Mouse (Mus musculus) MEL (cell line): ENCODE data around the gene Fam57a. TPM values are rescaled to one million over a fixed set of nuclear protein-coding genes. Genes with fewer than 3 reads are reported as not detected.

Experiments
- DNase-seq: peaks from one replicate; pipeline ENCODE4 v3.0.0; 2011; ENCODE audit warnings: low read depth, low spot score
- H3K27ac ChIP-seq: 2 replicates; pipeline ENCODE4 v1.5.1; 2012; ENCODE audit warnings: low read depth, mild to moderate bottlenecking, control low read depth, low read length, moderate library complexity; ENCODE audit not compliant: control insufficient read depth
- H3K27me3 ChIP-seq, 2 experiments: fragments of 150-350 bp in 1 of 2; sonication (generic) in 1 of 2; 2 replicates each; pipeline ENCODE4 v1.6.1; 2012; ENCODE audit warnings: low read length in 2 of 2, mild to moderate bottlenecking in 2 of 2, improper control_type of control experiment in 1 of 2, moderate library complexity in 1 of 2; ENCODE audit not compliant: insufficient read depth in 2 of 2, control insufficient read depth in 1 of 2
- H3K36me3 ChIP-seq, 2 experiments: 2 replicates each; pipeline ENCODE4 v1.6.1; 2012 to 2014; ENCODE audit warnings: low read length in 2 of 2, improper control_type of control experiment in 1 of 2, inconsistent platforms in 1 of 2, mild to moderate bottlenecking in 1 of 2; ENCODE audit not compliant: insufficient read depth in 2 of 2, control insufficient read depth in 1 of 2
- H3K4me1 ChIP-seq, 2 experiments: fragments of 150-350 bp in 1 of 2; sonication (generic) in 1 of 2; 2 replicates each; pipeline ENCODE4 v1.6.1; 2012; ENCODE audit warnings: low read length in 2 of 2, improper control_type of control experiment in 1 of 2, mild to moderate bottlenecking in 1 of 2; ENCODE audit not compliant: insufficient read depth in 2 of 2, control insufficient read depth in 1 of 2
- H3K4me3 ChIP-seq, 2 experiments: fragments of 150-350 bp in 1 of 2; sonication (generic) in 1 of 2; 2 replicates each; pipeline ENCODE4 v1.5.1; 2012; ENCODE audit warnings: low read depth in 2 of 2, low read length in 2 of 2, mild to moderate bottlenecking in 2 of 2, moderate library complexity in 2 of 2, control low read depth in 1 of 2, improper control_type of control experiment in 1 of 2; ENCODE audit not compliant: control insufficient read depth in 1 of 2, insufficient read depth in 1 of 2
- H3K79me2 ChIP-seq: 2 replicates; pipeline ENCODE4 v1.6.1; 2012; ENCODE audit warnings: mild to moderate bottlenecking, low read length, moderate library complexity; ENCODE audit not compliant: control insufficient read depth, poor library complexity, insufficient read depth
- H3K9ac ChIP-seq: 2 replicates; pipeline ENCODE4 v1.6.1; 2012; ENCODE audit warnings: low read depth, mild to moderate bottlenecking, control low read depth, low read length, moderate library complexity; ENCODE audit not compliant: control insufficient read depth, poor library complexity, severe bottlenecking
- H3K9me3 ChIP-seq: fragments of 150-350 bp; sonication (generic); replicated peaks from 2 replicates; pipeline ENCODE4 v1.6.1; 2012; ENCODE audit warnings: mild to moderate bottlenecking, low read length, improper control_type of control experiment, moderate library complexity; ENCODE audit not compliant: insufficient read depth
- BHLHE40 ChIP-seq: IDR thresholded peaks from 2 replicates; pipeline ENCODE4 v1.6.1; 2012; ENCODE audit warnings: low read depth, mild to moderate bottlenecking, inconsistent platforms, low read length, improper control_type of control experiment, borderline replicate concordance
- CHD1 ChIP-seq: IDR thresholded peaks from 2 replicates; pipeline ENCODE4 v1.6.1; 2012; ENCODE audit warnings: low read depth, mild to moderate bottlenecking, inconsistent platforms, low read length, improper control_type of control experiment
- CHD2 ChIP-seq: IDR thresholded peaks from 2 replicates; pipeline ENCODE4 v1.6.1; 2011; ENCODE audit warnings: low read length, improper control_type of control experiment
- CTCF ChIP-seq, 3 experiments: IDR thresholded peaks in 2 of 3; conservative IDR thresholded peaks in 1 of 3; 2 replicates each; pipeline ENCODE4 v1.5.1; 2011 to 2012; ENCODE audit warnings: low read length in 3 of 3, low read depth in 2 of 3, mild to moderate bottlenecking in 2 of 3, improper control_type of control experiment in 1 of 3, inconsistent platforms in 1 of 3, mixed read lengths in 1 of 3, moderate library complexity in 1 of 3; ENCODE audit not compliant: control insufficient read depth in 1 of 3, insufficient read depth in 1 of 3, poor library complexity in 1 of 3, severe bottlenecking in 1 of 3
- E2F4 ChIP-seq: IDR thresholded peaks from 2 replicates; pipeline ENCODE4 v1.6.1; 2011; ENCODE audit warnings: low read depth, low read length, improper control_type of control experiment, borderline replicate concordance
- ELF1 ChIP-seq: IDR thresholded peaks from 2 replicates; pipeline ENCODE4 v1.6.1; 2014; ENCODE audit warnings: low read depth, mild to moderate bottlenecking, inconsistent platforms, low read length, improper control_type of control experiment, moderate library complexity
- EP300 ChIP-seq, 2 experiments: IDR thresholded peaks; 2 replicates each; pipeline ENCODE4 v1.6.1; 2011; ENCODE audit warnings: improper control_type of control experiment in 2 of 2, low read length in 2 of 2, low read depth in 1 of 2, mild to moderate bottlenecking in 1 of 2
- ETS1 ChIP-seq: IDR thresholded peaks from 2 replicates; pipeline ENCODE4 v1.6.1; 2012; ENCODE audit warnings: low read depth, mild to moderate bottlenecking, inconsistent platforms, low read length, improper control_type of control experiment, moderate library complexity
- GABPA ChIP-seq: IDR thresholded peaks from 2 replicates; pipeline ENCODE4 v1.6.1; 2012; ENCODE audit warnings: low read depth, mild to moderate bottlenecking, inconsistent platforms, low read length, improper control_type of control experiment, moderate library complexity
- GATA1 ChIP-seq: IDR thresholded peaks from 2 replicates; pipeline ENCODE4 v1.6.1; 2011; ENCODE audit warnings: low read depth, low read length, improper control_type of control experiment
- HCFC1 ChIP-seq: IDR thresholded peaks from 2 replicates; pipeline ENCODE4 v1.6.1; 2012; ENCODE audit warnings: low read depth, mild to moderate bottlenecking, inconsistent platforms, low read length, improper control_type of control experiment, moderate library complexity
- MAFK ChIP-seq: IDR thresholded peaks from 2 replicates; pipeline ENCODE4 v1.6.1; 2011; ENCODE audit warnings: low read depth, mild to moderate bottlenecking, low read length, improper control_type of control experiment, borderline replicate concordance
- MAX ChIP-seq: IDR thresholded peaks from 2 replicates; pipeline ENCODE4 v1.6.1; 2011; ENCODE audit warnings: low read length, improper control_type of control experiment
- MAZ ChIP-seq: IDR thresholded peaks from 2 replicates; pipeline ENCODE4 v1.6.1; 2012; ENCODE audit warnings: low read depth, mild to moderate bottlenecking, inconsistent platforms, low read length, improper control_type of control experiment
- MEF2A ChIP-seq: IDR thresholded peaks from 2 replicates; pipeline ENCODE4 v1.6.1; 2014; ENCODE audit warnings: low read depth, mild to moderate bottlenecking, inconsistent platforms, low read length, improper control_type of control experiment; ENCODE audit not compliant: poor library complexity, insufficient replicate concordance, severe bottlenecking; ENCODE audit errors: extremely low read depth
- MXI1 ChIP-seq: IDR thresholded peaks from 2 replicates; pipeline ENCODE4 v1.6.1; 2011; ENCODE audit warnings: mild to moderate bottlenecking, low read depth, low read length, improper control_type of control experiment
- MYB ChIP-seq: IDR thresholded peaks from 2 replicates; pipeline ENCODE4 v1.6.1; 2011; ENCODE audit warnings: mild to moderate bottlenecking, low read depth, low read length, improper control_type of control experiment
- MYC ChIP-seq: IDR thresholded peaks from 2 replicates; pipeline ENCODE4 v1.6.1; 2011; ENCODE audit warnings: low read depth, mild to moderate bottlenecking, low read length, improper control_type of control experiment, moderate library complexity
- NELFE ChIP-seq: IDR thresholded peaks from 2 replicates; pipeline ENCODE4 v1.6.1; 2011; ENCODE audit warnings: low read depth, low read length, improper control_type of control experiment
- NRF1 ChIP-seq: IDR thresholded peaks from 2 replicates; pipeline ENCODE4 v1.6.1; 2014; ENCODE audit warnings: low read depth, mild to moderate bottlenecking, inconsistent platforms, low read length, improper control_type of control experiment, moderate library complexity; ENCODE audit not compliant: poor library complexity, insufficient read depth, severe bottlenecking
- POLR2AphosphoS5 ChIP-seq: IDR thresholded peaks from 2 replicates; pipeline ENCODE4 v1.6.1; 2012; ENCODE audit warnings: low read depth, borderline replicate concordance, mild to moderate bottlenecking, inconsistent platforms, low read length, moderate library complexity, mixed read lengths
- RAD21 ChIP-seq: IDR thresholded peaks from 2 replicates; pipeline ENCODE4 v1.6.1; 2011; ENCODE audit warnings: mild to moderate bottlenecking, low read depth, low read length, improper control_type of control experiment
- RCOR1 ChIP-seq: IDR thresholded peaks from 2 replicates; pipeline ENCODE4 v1.6.1; 2012; ENCODE audit warnings: low read depth, mild to moderate bottlenecking, inconsistent platforms, low read length, improper control_type of control experiment
- SMC3 ChIP-seq: IDR thresholded peaks from 2 replicates; pipeline ENCODE4 v1.6.1; 2011; ENCODE audit warnings: low read depth, low read length, improper control_type of control experiment
- TAL1 ChIP-seq: IDR thresholded peaks from 2 replicates; pipeline ENCODE4 v1.6.1; 2012; ENCODE audit warnings: mild to moderate bottlenecking, inconsistent platforms, low read length, moderate library complexity, mixed read lengths
- TBP ChIP-seq: IDR thresholded peaks from 2 replicates; pipeline ENCODE4 v1.8.0; 2011; ENCODE audit warnings: low read depth, low read length, improper control_type of control experiment
- TCF12 ChIP-seq: IDR thresholded peaks from 2 replicates; pipeline ENCODE4 v1.6.1; 2014; ENCODE audit warnings: low read depth, mild to moderate bottlenecking, inconsistent platforms, low read length, improper control_type of control experiment, moderate library complexity
- UBTF ChIP-seq: IDR thresholded peaks from 2 replicates; pipeline ENCODE4 v1.6.1; 2012; ENCODE audit warnings: low read depth, mild to moderate bottlenecking, inconsistent platforms, low read length, improper control_type of control experiment, moderate library complexity, borderline replicate concordance; ENCODE audit not compliant: insufficient read depth
- USF1 ChIP-seq: IDR thresholded peaks from 2 replicates; pipeline ENCODE4 v1.6.1; 2014; ENCODE audit warnings: low read depth, mild to moderate bottlenecking, inconsistent platforms, low read length, improper control_type of control experiment, moderate library complexity
- USF2 ChIP-seq, 2 experiments: IDR thresholded peaks; 2 replicates each; pipeline ENCODE4 v1.6.1; 2011 to 2012; ENCODE audit warnings: improper control_type of control experiment in 2 of 2, low read length in 2 of 2, borderline replicate concordance in 1 of 2, inconsistent platforms in 1 of 2, low read depth in 1 of 2, mild to moderate bottlenecking in 1 of 2; ENCODE audit not compliant: insufficient read depth in 1 of 2
- ZC3H11A ChIP-seq: IDR thresholded peaks from 2 replicates; pipeline ENCODE4 v1.6.1; 2012; ENCODE audit warnings: low read depth, mild to moderate bottlenecking, inconsistent platforms, low read length, improper control_type of control experiment
- ZKSCAN1 ChIP-seq: IDR thresholded peaks from 2 replicates; pipeline ENCODE4 v1.6.1; 2012; ENCODE audit warnings: low read depth, mild to moderate bottlenecking, inconsistent platforms, low read length, improper control_type of control experiment, moderate library complexity
- ZMIZ1 ChIP-seq: IDR thresholded peaks from 2 replicates; pipeline ENCODE4 v1.6.1; 2012; ENCODE audit warnings: low read depth, mild to moderate bottlenecking, inconsistent platforms, low read length, improper control_type of control experiment, moderate library complexity
- ZNF384 ChIP-seq: IDR thresholded peaks from 2 replicates; pipeline ENCODE4 v1.6.1; 2012; ENCODE audit warnings: low read depth, mild to moderate bottlenecking, inconsistent platforms, low read length, improper control_type of control experiment
- polyA plus RNA-seq, 2 experiments: library from polyadenylated mRNA; stranded (reverse) in 1 of 2; unstranded in 1 of 2; fragments of >175 nt in 1 of 2; fragments of >200 nt in 1 of 2; gene quantifications; 2 replicates each; pipeline versions ENCODE4 v1.2.1 to v1.2.4; 2012; ENCODE audit warnings: low replicate concordance in 2 of 2, low read depth in 1 of 2; ENCODE audit not compliant: insufficient read length in 2 of 2, insufficient read depth in 1 of 2, missing spikeins in 1 of 2
- total RNA-seq: library from RNA; depleted of rRNA; stranded (reverse); fragments of 300-350 nt; gene quantifications from 2 replicates; pipeline ENCODE4 v1.2.3, GENCODE M21; 2012

Gene Fam57a
- total and polyA plus RNA-seq, 3 experiments: 8.5 to 8.8 TPM; not detected in 1

DNA sequence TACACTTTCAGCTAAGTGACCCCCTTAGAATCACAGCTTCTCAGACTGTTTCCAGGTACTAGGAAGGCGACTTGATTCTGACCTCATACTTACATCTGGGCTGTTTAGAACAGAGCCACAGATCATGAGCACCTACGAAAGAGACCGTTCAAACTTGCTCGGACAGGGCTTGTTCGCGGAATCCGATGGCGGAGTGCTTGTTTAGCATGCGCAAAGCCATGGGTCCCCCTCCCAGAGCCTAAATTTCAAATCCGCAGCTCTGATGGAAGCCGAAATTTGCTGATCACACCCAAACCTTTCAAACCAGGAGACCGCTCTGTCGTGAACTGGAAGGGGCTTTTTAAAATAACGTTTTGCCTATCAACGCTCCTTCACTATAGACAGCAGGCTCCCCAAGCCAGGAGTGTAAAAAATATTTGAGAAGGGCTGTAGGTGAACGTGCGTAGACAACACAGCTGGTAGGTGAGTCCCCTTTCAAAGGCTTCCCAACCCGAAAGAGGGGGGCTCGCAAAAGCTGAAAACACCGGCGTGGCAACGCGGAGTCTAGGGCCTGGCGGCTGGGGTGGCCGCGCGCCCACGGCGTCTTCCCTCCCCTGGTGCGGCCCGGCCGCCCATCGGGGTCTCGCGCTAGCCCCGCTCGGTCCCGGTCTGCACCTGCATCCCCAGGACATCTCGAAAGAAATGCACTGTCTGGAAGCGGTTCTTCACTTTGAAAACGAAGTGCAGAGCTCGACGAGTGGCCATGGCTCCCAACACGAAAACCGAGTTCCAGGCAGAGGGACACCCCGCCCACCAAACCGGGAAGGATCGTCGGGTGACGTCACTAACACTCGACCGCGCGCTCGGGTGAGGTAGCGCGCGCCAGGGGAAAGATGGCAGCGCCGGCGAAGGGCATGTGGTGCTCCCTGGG is 63.7 kb downstream of the Fam57a start, which contains the start of the genes Mrm3 and Glod4:
Mrm3 (plus strand) TSS at position 815 of the 910 bp plus-strand sequence.
Glod4 (minus strand) TSS at position 825 of the 910 bp plus-strand sequence.
- H3K4me3 ChIP-seq: peak within 1 kb of the TSS; percentile 84
- DNase-seq: peak; percentile 96
- no peaks in the 10 kb centered on the region for H3K9me3 ChIP-seq
- H3K27me3 ChIP-seq: no peaks in the 10 kb centered on the region
- peaks cover 4 to 19% of the 10 kb centered on the region in 2 experiments; a peak in 3 of 4 replicates for H3K36me3 ChIP-seq
- H3K4me1 ChIP-seq: peaks cover 0 to 12% of the 10 kb centered on the region in 2 experiments; a peak in 2 of 4 replicates
- H3K27ac ChIP-seq: peak within 1 kb of the TSS; percentile 40
- H3K9ac ChIP-seq: peak within 1 kb of the TSS; percentile 89
- peaks cover 29% of the 10 kb centered on the region for H3K79me2 ChIP-seq
- TF ChIP-seq HCFC1 (peak; percentile 92), USF2 (IDR thresholded peaks at IDR 0.05; ENCODE audit: borderline replicate concordance in 1 of 2, insufficient read depth in 1 of 2, low read depth in 1 of 2, low read length in 2 of 2) (no peak), NRF1 (peak; percentile 58), GATA1 (peak; percentile 16; the same call in 1 of the 2 replicates), GABPA (no peak), ETS1 (peak; percentile 52), MAZ (peak; percentile 61; the same call in 1 of the 2 replicates), CHD2 (no peak), POLR2AphosphoS5 (no peak), MYB (no peak), USF1 (no peak), TCF12 (peak; percentile 75; the same call in 1 of the 2 replicates), ZC3H11A (peak; percentile 32; the same call in 1 of the 2 replicates), MEF2A (no peak), CHD1 (peak; percentile 79; the same call in 1 of the 2 replicates), EP300 (IDR thresholded peaks at IDR 0.05; ENCODE audit: low read depth in 1 of 2, low read length in 2 of 2) (no peak), E2F4 (peak; percentile 75; the same call in 1 of the 2 replicates), RAD21 (no peak), MAFK (no peak), TAL1 (no peak), MAX (peak; percentile 87), ELF1 (peak; percentile 85), ZKSCAN1 (no peak), NELFE (peak; percentile 94), RCOR1 (no peak), BHLHE40 (no peak), ZNF384 (no peak), CTCF (IDR thresholded peaks at IDR 0.05 in 2 of 3, conservative IDR thresholded peaks at IDR 0.05 in 1 of 3; ENCODE audit: control insufficient read depth in 1 of 3, insufficient read depth in 1 of 3, low read depth in 2 of 3, low read length in 3 of 3, poor library complexity in 1 of 3, severe bottlenecking in 1 of 3) (no peak), MYC (peak; percentile 90), MXI1 (peak; percentile 98), ZMIZ1 (no peak; the same call in 1 of the 2 replicates), TBP (peak; percentile 87), SMC3 (no peak), UBTF (0 out of 2 replicates have a peak, but pooled peaks have one; percentile 73)
